In genomic region chr11:105936974-105937373, GRCm38 (mm10) we compare ENCODE assay signal across 21 mouse cellular contexts. TPM values are rescaled to one million over a fixed set of nuclear protein-coding genes. Genes with fewer than 3 reads are reported as not detected.
"Had no signal": no experiment of that assay in that cellular context is flagged by ENCODE, and none has a peak within 500 bp of the region (broad histone marks: within the 10 kb centered on the region; RNA-seq: fewer than 3 reads in every experiment).

No protein-coding gene starts in this region.

- H3K4me1 ChIP-seq: liver, embryonic 15.5 days; megakaryocyte, embryonic 14.5 days; stomach, embryonic 15.5 days had no signal

- H3K4me3 ChIP-seq: liver, embryonic 15.5 days; lung, embryonic 15.5 days; megakaryocyte, embryonic 14.5 days; midbrain, embryonic 13.5 days; midbrain, embryonic 15.5 days; neural tube, embryonic 12.5 days; stomach, embryonic 15.5 days had no signal

- H3K27ac ChIP-seq: liver, embryonic 15.5 days; lung, embryonic 15.5 days; macrophage; midbrain, embryonic 13.5 days; midbrain, embryonic 15.5 days; neural tube, embryonic 12.5 days; stomach, embryonic 15.5 days; stomach, postnatal 0 days had no signal

- H3K36me3 ChIP-seq: liver, embryonic 15.5 days; lung, embryonic 15.5 days; midbrain, embryonic 15.5 days; neural tube, embryonic 12.5 days; stomach, embryonic 15.5 days had no signal

- H3K27me3 ChIP-seq: lung, embryonic 15.5 days; midbrain, embryonic 15.5 days; stomach, embryonic 15.5 days had no signal

- DNase-seq: liver, postnatal 0 days; lung, adult 2 months; right cerebral cortex, postnatal 14 days; thymus, adult 2 months; thymus, postnatal 25 days; thymus, postnatal 4 days had no signal

RNA-seq across cellular contexts. Expression of gene Cyb561, which starts 16.2 kb away (rescaled TPM):
- total RNA-seq: neutrophil, adult 5-6 weeks had no signal
- polyA plus RNA-seq: macrophage had no signal

RNA-seq across cellular contexts. Expression of gene Ace3, which starts 57.5 kb away (rescaled TPM):
- total RNA-seq: megakaryocyte progenitor cell, adult 5-6 weeks; midbrain, postnatal 0 days; neutrophil, adult 5-6 weeks had no signal
- polyA plus RNA-seq: liver, embryonic 15.5 days; liver, postnatal 0 days; macrophage; midbrain, embryonic 11.5 days; midbrain, embryonic 13.5 days; midbrain, embryonic 15.5 days; midbrain, postnatal 0 days; neural tube, embryonic 12.5 days; neural tube, embryonic 14.5 days; spleen, adult 2 months; stomach, embryonic 15.5 days; stomach, postnatal 0 days; thymus, adult 2 months had no signal
